Mouse (Mus musculus): ENCODE measurements around the gene Alpk1.
"Not testable (repeated sequence)": the region's sequence is repeated elsewhere in the genome, so short reads cannot be mapped to it uniquely, and the experiment has no call there.

Alpk1 gene

GRCm38 (mm10) chr3:127793022-127793421 is 12.7 kb upstream of the Alpk1 start:
- POLR2A ChIA-PET, result no interaction called here
- CTCF ChIA-PET, result interaction anchor here in 1 of 4 experiments (1.1 kb wide), 1 partner anchor 29 kb away, joined by 3 read pairs; no protein-coding TSS in a partner anchor

DNA sequence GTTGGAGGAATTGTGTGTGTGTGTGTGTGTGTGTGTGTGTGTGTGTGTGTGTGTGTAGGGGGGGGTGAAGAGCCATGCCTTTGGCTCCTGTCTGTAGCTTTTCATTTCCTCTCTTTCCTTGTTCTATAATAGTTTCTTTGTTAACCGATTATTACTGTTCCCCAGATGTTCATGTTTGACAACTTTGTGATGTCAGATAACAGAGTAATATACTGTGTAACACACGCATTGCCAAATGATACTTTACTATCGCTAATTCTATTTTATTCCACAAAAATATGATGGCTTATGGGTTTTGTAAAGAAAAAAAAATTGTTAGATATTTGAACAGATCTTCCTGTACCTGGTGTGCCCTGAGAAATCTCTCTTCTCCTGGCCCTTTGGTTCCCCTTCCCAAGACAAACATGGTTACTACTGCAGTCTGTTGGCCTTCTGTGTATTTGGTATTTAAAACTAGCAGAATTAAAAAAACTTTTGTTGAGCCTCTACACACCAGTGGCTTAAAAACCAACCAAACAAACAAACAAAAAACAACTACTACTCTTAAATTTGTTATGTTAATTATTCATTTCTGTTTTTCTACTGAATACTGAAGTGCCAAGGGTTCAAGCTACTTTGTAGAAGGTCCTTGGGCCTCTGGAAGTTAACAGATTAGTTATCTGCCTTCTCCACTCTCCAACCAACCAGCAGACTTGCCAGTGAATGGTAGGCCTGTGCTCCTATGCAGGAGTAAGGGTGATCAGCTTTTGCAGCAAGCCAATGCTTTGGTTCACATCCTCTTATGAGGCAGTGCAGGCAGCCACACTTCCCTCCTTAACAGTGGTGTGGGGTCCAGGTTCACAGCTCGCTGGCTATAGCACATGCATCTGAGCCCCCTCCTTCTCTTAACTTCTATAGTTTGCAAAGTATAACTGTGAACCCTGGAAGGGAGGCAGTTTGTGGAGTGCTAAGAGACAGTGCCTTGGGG is 11.6 kb upstream of the Alpk1 start:
- POLR2A ChIA-PET, result interaction anchor here in 1 of 4 experiments (1.6 kb wide), 1 partner anchor 158 kb away, joined by 5 read pairs; the partner anchor contains the start of gene Neurog2
- CTCF ChIA-PET, result interaction anchor here in 2 of 4 experiments (0.7 to 1.1 kb wide), 3 partner anchors 28 to 158 kb away, joined by 3 read pairs; no protein-coding TSS in a partner anchor

- ChIA-PET CTCF (interaction anchor here in 3 of 4 experiments (0.6 to 2.3 kb wide), 4 partner anchors 11 to 157 kb away, joined by 3 to 8 read pairs (median 4); partner anchors contain the start of genes Alpk1 (in 1 of the 3) and Neurog2 (in 1 of the 3)), POLR2A (interaction anchor here in 2 of 4 experiments (0.5 to 1.6 kb wide), 5 partner anchors 10 to 163 kb away, joined by 3 to 5 read pairs (median 4); partner anchors contain the start of gene Neurog2 (in 1 of the 2))
Measured at GRCm38 (mm10) chr3:127791056-127791483, 10.7 kb upstream of the Alpk1 start.

DNA sequence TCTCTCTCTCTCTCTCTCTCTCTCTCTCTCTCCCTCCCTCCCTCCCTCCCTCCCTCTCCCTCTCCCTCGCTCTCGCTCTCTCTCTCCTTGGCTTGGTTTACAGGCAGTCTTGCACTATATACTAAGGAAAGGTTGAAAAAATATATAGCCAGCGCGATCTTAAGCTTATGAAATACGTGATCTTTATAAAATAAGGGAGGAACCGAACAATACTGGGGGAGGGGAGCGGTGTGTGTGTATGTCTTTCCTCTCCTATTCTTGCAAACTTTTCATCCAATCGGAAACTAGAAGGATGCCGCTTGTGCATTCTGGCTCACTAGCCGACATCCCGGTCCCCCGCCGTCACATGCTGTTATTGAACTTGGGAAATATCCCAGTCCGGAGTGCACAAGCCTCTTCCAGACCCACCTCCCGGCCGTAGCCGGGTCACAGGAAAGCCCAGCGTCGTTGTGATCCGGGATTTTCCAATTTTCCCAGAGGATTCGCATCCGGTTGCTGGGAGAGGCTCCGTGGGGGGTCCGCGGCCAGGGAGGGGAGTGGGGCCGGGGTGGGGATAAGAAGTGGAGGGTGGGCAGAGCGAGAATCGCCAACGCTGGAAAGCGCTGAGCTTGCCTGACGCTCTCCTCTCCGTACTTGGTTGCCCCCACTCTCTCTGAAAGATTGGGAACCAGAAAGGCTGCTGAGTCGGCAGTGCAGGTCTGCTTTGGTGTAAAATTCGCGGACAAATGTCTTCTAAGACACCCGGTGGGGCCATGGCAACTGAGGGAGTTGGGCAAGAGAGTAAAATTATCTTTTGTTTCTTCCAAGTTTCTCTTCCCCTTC is 10.1 kb upstream of the Alpk1 start:
- ChIA-PET CTCF (interaction anchor here (0.6 to 2.3 kb wide), 5 partner anchors 10 to 890 kb away, joined by 3 to 8 read pairs (median 3); partner anchors contain the start of genes Alpk1 (in 1 of the 4) and Neurog2 (in 1 of the 4)), POLR2A (interaction anchor here in 1 of 4 experiments (0.9 to 1.6 kb wide), 4 partner anchors 10 to 163 kb away, joined by 3 to 5 read pairs (median 4); partner anchors contain the start of gene Neurog2)

GRCm38 (mm10) chr3:127789500-127790191 is 9.3 kb upstream of the Alpk1 start, which contains the start of gene Tifa:
TSS of gene Tifa (plus strand) at chr3:127789805.
- ChIA-PET POLR2A (interaction anchor here in 1 of 4 experiments (0.8 to 1.4 kb wide), 2 partner anchors 11 to 71 kb away, joined by 4 read pairs; no protein-coding TSS in a partner anchor), CTCF (interaction anchor here (0.6 to 2.3 kb wide), 6 partner anchors 10 to 889 kb away, joined by 3 to 8 read pairs (median 4); partner anchors contain the start of genes Alpk1 (in 1 of the 4) and Neurog2 (in 1 of the 4))

- ChIA-PET CTCF (interaction anchor here in 2 of 4 experiments (0.6 to 2.3 kb wide), 2 partner anchors 9 to 159 kb away, joined by 3 to 8 read pairs; partner anchors contain the start of gene Alpk1 (in 1 of the 2)), POLR2A (interaction anchor here in 3 of 4 experiments (0.6 to 0.8 kb wide), 4 partner anchors 72 to 533 kb away, joined by 3 to 5 read pairs (median 4); no protein-coding TSS in a partner anchor)
Measured at GRCm38 (mm10) chr3:127788919-127789318, 8.6 kb upstream of the Alpk1 start.

- CTCF ChIA-PET, result no interaction called here
- POLR2A ChIA-PET, result no interaction called here
Measured at GRCm38 (mm10) chr3:127788038-127788437, 7.7 kb upstream of the Alpk1 start.

- ChIA-PET POLR2A (no interaction called here), CTCF (interaction anchor here in 1 of 4 experiments (0.6 kb wide), 1 partner anchor 188 kb away, joined by 3 read pairs; no protein-coding TSS in a partner anchor)
Measured at GRCm38 (mm10) chr3:127787032-127787431, 6.7 kb upstream of the Alpk1 start.

- CTCF ChIA-PET, result not testable (repeated sequence)
Measured at GRCm38 (mm10) chr3:127783680-127784079, 3.4 kb upstream of the Alpk1 start.

DNA sequence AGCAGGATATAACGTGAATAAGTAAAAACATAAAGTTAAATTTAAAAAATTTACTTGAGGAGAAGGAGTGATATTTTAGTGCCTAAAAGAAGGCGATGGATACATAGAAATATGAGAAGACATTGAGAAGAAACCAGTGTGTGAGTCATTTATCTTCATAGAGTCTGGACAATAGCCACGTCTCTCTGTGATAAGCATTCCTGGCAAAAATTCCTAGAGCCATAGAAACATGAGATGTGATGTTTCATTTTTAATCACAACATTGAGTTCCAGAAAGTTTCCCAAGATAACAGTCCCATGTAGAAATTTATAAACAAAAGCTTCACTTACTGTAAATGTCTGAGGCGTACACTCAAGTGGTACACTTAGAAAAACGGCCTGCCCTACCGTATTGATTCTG is 2.6 kb upstream of the Alpk1 start:
- ChIA-PET POLR2A (no interaction called here), CTCF (no interaction called here)

More at GRCm38 (mm10) chr3:127783680-127784079, 3.4 kb upstream of the Alpk1 start:
- POLR2A ChIA-PET, result not testable (repeated sequence)

GRCm38 (mm10) chr3:127780921-127781320 is 594 bp upstream of the Alpk1 start:
- ChIA-PET CTCF (interaction anchor here in 3 of 4 experiments (0.9 to 1.8 kb wide), 7 partner anchors 9 to 156 kb away, joined by 3 to 8 read pairs (median 4); partner anchors contain the start of gene Tifa (in 1 of the 3)), POLR2A (no interaction called here)

DNA sequence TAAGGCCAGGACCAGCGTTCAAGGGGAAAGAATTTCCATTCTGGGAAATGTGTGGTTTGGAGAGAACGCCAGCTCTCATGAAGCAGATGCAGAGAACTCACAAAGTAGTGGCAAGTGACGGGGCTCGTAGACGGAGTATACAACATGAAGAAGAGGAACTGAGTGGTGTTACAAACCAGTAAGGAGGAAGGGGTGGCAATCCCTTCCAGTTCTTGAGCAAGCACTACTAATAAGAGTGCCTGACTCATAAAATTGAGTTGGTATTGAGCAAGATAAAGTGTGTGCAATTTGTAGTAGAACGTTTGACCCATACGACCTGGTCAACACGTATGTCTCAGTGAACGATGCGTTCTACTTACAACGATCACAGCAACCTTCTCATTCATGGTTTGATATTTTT is 11.2 kb downstream of the Alpk1 start:
- ChIA-PET POLR2A (no interaction called here), CTCF (no interaction called here)

- ChIA-PET CTCF (interaction anchor here in 1 of 4 experiments (1.6 to 3.3 kb wide), 3 partner anchors 14 to 443 kb away, joined by 10 to 15 read pairs (median 12); partner anchors contain the start of gene Alpk1), POLR2A (no interaction called here)
Measured at GRCm38 (mm10) chr3:127765971-127766370, 14.4 kb downstream of the Alpk1 start.

DNA sequence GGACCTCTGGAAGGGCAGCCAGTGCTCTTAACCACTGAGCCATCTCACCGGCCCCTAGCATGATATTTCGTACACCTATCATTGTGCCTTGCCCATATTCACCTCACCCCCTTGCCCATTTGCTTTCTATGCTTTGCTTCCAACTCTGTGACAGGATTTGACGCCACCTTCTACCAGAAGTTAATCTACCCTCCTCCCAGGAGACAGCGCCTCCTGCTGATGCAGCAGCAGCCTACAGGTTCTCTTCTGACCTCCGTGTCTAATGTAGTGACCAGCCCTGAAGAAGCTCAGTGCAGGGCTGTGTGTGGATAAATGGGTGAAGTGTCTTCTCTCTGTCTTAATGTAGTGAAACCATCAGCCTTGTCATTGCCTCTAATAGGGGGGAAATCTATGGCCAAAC is 15.8 kb downstream of the Alpk1 start:
- CTCF ChIA-PET, result interaction anchor here in 3 of 4 experiments (0.6 to 3.3 kb wide), 13 partner anchors 10 to 442 kb away, joined by 3 to 27 read pairs (median 7); partner anchors contain the start of genes Alpk1 (in 2 of the 3) and Neurog2 (in 1 of the 3)
- POLR2A ChIA-PET, result interaction anchor here in 1 of 4 experiments (0.6 to 1.0 kb wide), 4 partner anchors 16 to 139 kb away, joined by 3 to 7 read pairs (median 3); partner anchors contain the start of gene Alpk1

- POLR2A ChIA-PET, result interaction anchor here in 1 of 4 experiments (1.7 kb wide), 1 partner anchor 129 kb away, joined by 4 read pairs; no protein-coding TSS in a partner anchor
Measured at GRCm38 (mm10) chr3:127763076-127763612, 17.2 kb downstream of the Alpk1 start.

DNA sequence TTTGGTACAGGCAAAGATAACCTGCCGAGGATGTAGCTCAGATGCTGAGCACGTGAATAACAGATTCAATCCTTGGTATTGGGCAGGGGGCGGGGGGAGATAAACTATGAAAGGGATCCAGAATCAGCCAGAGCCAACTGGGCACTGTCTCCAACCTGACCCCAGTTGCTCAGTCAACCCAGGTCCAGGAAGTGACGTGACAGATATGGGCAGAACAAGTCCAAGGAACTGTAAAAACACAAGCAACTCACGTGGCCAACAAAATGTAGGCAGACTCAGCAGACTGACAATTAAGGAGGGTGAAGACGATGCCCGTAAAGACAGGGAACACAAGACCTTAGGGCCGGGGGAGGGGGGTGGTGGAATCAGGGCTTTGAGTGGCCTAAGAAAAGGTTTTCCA is 17.9 kb downstream of the Alpk1 start:
- CTCF ChIA-PET, result interaction anchor here (0.5 to 3.3 kb wide), 34 partner anchors 8 to 1823 kb away, joined by 3 to 27 read pairs (median 4); partner anchors contain the start of genes Alpk1 (in 2 of the 4), Neurog2 (in 2 of the 4) and Tifa (in 1 of the 4)
- POLR2A ChIA-PET, result interaction anchor here in 2 of 4 experiments (0.6 to 1.7 kb wide), 3 partner anchors 128 to 334 kb away, joined by 3 to 4 read pairs (median 3); no protein-coding TSS in a partner anchor

More at GRCm38 (mm10) chr3:127763076-127763612, 17.2 kb downstream of the Alpk1 start:
- CTCF ChIA-PET, result interaction anchor here (0.6 to 3.3 kb wide), 35 partner anchors 8 to 1824 kb away, joined by 3 to 27 read pairs (median 4); partner anchors contain the start of genes Alpk1 (in 2 of the 4) and Neurog2 (in 2 of the 4)
